Mouse (Mus musculus): Measurements from ENCODE around the gene Brd4. TPM values are rescaled to one million over a fixed set of nuclear protein-coding genes. Genes with fewer than 3 reads are reported as not detected.

Gene Brd4
- polyA plus RNA-seq, 2 experiments: 15.0 to 26.4 TPM

- TF ChIP-seq EP300 (IDR thresholded peaks at IDR 0.05; ENCODE audit: low read depth): no peak
- TF ChIP-seq CTCF (IDR thresholded peaks at IDR 0.05; ENCODE audit: low read depth): no peak
- ATAC-seq (ENCODE audit: insufficient read depth) (no peak), DNase-seq (ENCODE audit: low read depth in 3 of 3, low spot score in 3 of 3) (no peak)
- Histone ChIP-seq H3K27me3 (ENCODE audit: control insufficient read depth, insufficient read depth, low read length) (no peaks in the 10 kb centered on the region), H3K9ac (replicated peaks) (no peak overlapping the region), H3K4me3 (ENCODE audit: insufficient read depth in 1 of 2, low read depth in 2 of 2, low read length in 2 of 2) (no peak overlapping the region), H3K4me2 (ENCODE audit: low read depth) (no peak overlapping the region), H3K9me3 (ENCODE audit: control insufficient read depth, low read length) (no peaks in the 10 kb centered on the region), H3K36me3 (replicated peaks; ENCODE audit: control insufficient read depth, insufficient read depth, low read depth) (no peaks in the 10 kb centered on the region; the same call in 1 of the 2 replicates), H3K27ac (no peak overlapping the region), H3K4me1 (replicated peaks; ENCODE audit: control insufficient read depth in 2 of 2, insufficient read depth in 2 of 2, low read length in 1 of 2) (peaks cover 4 to 14% of the 10 kb centered on the region in 2 experiments)
- 66% methylated on average over 2 of the region's 2 CpGs for WGBS (ENCODE audit: insufficient replicate concordance)
Measured at GRCm38 (mm10) chr17:32253261-32253660, 31.3 kb downstream of the Brd4 start.

DNA sequence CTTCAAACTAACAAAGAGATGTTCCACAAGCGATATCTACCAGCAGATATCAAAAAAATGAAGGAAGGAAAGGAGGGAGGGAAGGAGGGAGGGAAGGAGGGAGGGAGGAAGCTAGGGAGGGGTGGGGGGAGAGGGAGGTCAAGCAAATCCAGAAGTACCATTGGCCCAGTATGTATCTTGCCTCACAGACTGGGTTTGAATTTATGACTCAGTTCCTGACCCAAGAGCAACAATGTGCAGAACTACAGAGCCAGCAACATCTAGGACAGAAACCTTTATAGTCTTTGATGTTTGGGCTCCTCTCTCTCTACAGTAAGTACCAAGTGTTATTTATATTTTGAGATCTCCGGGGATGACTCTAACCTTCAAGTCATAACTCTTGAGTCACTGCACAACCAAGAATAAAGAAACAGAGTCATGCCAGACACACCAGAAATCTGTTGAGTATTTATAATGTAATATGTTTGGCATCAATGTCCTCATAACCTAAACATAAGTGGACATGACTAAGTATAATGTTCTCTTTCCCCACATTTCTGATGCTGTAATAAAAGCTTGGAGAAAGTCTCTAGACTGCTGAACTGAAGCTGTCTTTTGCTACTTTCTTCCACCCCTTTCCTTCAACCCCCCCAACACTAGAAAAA is 32.6 kb downstream of the Brd4 start:
- 51% methylated on average over 2 of the region's 2 CpGs for WGBS (ENCODE audit: insufficient replicate concordance)
- Histone ChIP-seq H3K27ac (no peak overlapping the region), H3K27me3 (ENCODE audit: control insufficient read depth, insufficient read depth, low read length) (no peaks in the 10 kb centered on the region), H3K9ac (replicated peaks) (no peak overlapping the region), H3K9me3 (ENCODE audit: control insufficient read depth, low read length) (no peaks in the 10 kb centered on the region), H3K4me2 (ENCODE audit: low read depth) (no peak overlapping the region), H3K4me3 (ENCODE audit: insufficient read depth in 1 of 2, low read depth in 2 of 2, low read length in 2 of 2) (no peak overlapping the region), H3K36me3 (replicated peaks; ENCODE audit: control insufficient read depth, insufficient read depth, low read depth) (no peaks in the 10 kb centered on the region; the same call in 1 of the 2 replicates), H3K4me1 (replicated peaks; ENCODE audit: control insufficient read depth in 2 of 2, insufficient read depth in 2 of 2, low read length in 1 of 2) (peaks cover 0 to 4% of the 10 kb centered on the region in 2 experiments; a peak in 2 of 4 replicates)
- TF ChIP-seq EP300 (IDR thresholded peaks at IDR 0.05; ENCODE audit: low read depth): no peak
- TF ChIP-seq CTCF (IDR thresholded peaks at IDR 0.05; ENCODE audit: low read depth): no peak
- ATAC-seq (ENCODE audit: insufficient read depth): no peak
- DNase-seq (ENCODE audit: low read depth in 3 of 3, low spot score in 3 of 3): no peak

DNA sequence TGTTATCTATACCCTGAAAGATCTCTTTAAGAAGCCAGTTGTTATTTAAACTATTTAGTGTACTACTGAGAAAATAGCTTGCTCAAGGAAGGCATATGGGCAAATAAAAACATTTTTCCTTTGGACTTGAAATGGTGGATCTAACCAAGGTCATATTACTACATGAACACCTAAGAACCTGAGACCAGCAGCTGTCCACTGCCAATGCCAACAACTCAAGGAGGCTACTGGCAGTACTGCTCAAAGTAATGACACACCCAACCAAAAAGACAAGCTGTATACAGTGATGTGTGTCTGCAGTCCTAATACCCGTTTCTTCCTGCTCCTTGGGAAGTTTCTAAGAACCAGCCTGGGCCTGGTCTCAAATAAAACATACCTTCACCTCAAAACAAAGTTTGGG is 34.5 kb downstream of the Brd4 start:
- DNase-seq (ENCODE audit: low read depth in 3 of 3, low spot score in 3 of 3): no peak
- no peak overlapping the region for H3K4me2 ChIP-seq (ENCODE audit: low read depth)
- no peaks in the 10 kb centered on the region for H3K27me3 ChIP-seq (ENCODE audit: control insufficient read depth, insufficient read depth, low read length)
- H3K9me3 ChIP-seq (ENCODE audit: control insufficient read depth, low read length): no peaks in the 10 kb centered on the region
- TF ChIP-seq EP300 (IDR thresholded peaks at IDR 0.05; ENCODE audit: low read depth) (no peak), CTCF (IDR thresholded peaks at IDR 0.05; ENCODE audit: low read depth) (no peak)
- 78% methylated on average over 1 of the region's 1 CpGs for WGBS (ENCODE audit: insufficient replicate concordance)
- ATAC-seq (ENCODE audit: insufficient read depth): no peak
- no peak overlapping the region for H3K9ac ChIP-seq (replicated peaks)
- H3K4me3 ChIP-seq (ENCODE audit: insufficient read depth in 1 of 2, low read depth in 2 of 2, low read length in 2 of 2): no peak overlapping the region
- H3K27ac ChIP-seq: no peak overlapping the region
- peaks cover 0 to 4% of the 10 kb centered on the region in 2 experiments; a peak in 2 of 4 replicates for H3K4me1 ChIP-seq (replicated peaks; ENCODE audit: control insufficient read depth in 2 of 2, insufficient read depth in 2 of 2, low read length in 1 of 2)
- no peaks in the 10 kb centered on the region; the same call in 1 of the 2 replicates for H3K36me3 ChIP-seq (replicated peaks; ENCODE audit: control insufficient read depth, insufficient read depth, low read depth)

GRCm38 (mm10) chr17:32248192-32248591 is 36.3 kb downstream of the Brd4 start:
- TF ChIP-seq EP300 (IDR thresholded peaks at IDR 0.05; ENCODE audit: low read depth) (no peak), CTCF (IDR thresholded peaks at IDR 0.05; ENCODE audit: low read depth) (no peak)
- Histone ChIP-seq H3K9me3 (ENCODE audit: control insufficient read depth, low read length) (no peaks in the 10 kb centered on the region), H3K27ac (no peak overlapping the region), H3K36me3 (replicated peaks; ENCODE audit: control insufficient read depth, insufficient read depth, low read depth) (no peaks in the 10 kb centered on the region; the same call in 1 of the 2 replicates), H3K27me3 (ENCODE audit: control insufficient read depth, insufficient read depth, low read length) (no peaks in the 10 kb centered on the region), H3K9ac (replicated peaks) (no peak overlapping the region), H3K4me3 (ENCODE audit: insufficient read depth in 1 of 2, low read depth in 2 of 2, low read length in 2 of 2) (no peak overlapping the region), H3K4me2 (ENCODE audit: low read depth) (no peak overlapping the region), H3K4me1 (replicated peaks; ENCODE audit: control insufficient read depth in 2 of 2, insufficient read depth in 2 of 2, low read length in 1 of 2) (peaks cover 0 to 2% of the 10 kb centered on the region in 2 experiments; a peak in 2 of 4 replicates)
- DNase-seq (ENCODE audit: low read depth in 3 of 3, low spot score in 3 of 3) (no peak), ATAC-seq (ENCODE audit: insufficient read depth) (no peak)
- WGBS (ENCODE audit: insufficient replicate concordance): 17% methylated on average over 1 of the region's 1 CpGs

- H3K27me3 ChIP-seq (ENCODE audit: control insufficient read depth, insufficient read depth, low read length): no peaks in the 10 kb centered on the region
- H3K9me3 ChIP-seq (ENCODE audit: control insufficient read depth, low read length): no peaks in the 10 kb centered on the region
- DNase-seq (ENCODE audit: low read depth in 3 of 3, low spot score in 3 of 3): no peak
- peaks cover 0 to 2% of the 10 kb centered on the region in 2 experiments; a peak in 2 of 4 replicates for H3K4me1 ChIP-seq (replicated peaks; ENCODE audit: control insufficient read depth in 2 of 2, insufficient read depth in 2 of 2, low read length in 1 of 2)
- ATAC-seq (ENCODE audit: insufficient read depth): no peak
- no peak overlapping the region for H3K4me3 ChIP-seq (ENCODE audit: insufficient read depth in 1 of 2, low read depth in 2 of 2, low read length in 2 of 2)
- WGBS (ENCODE audit: insufficient replicate concordance): 92% methylated on average over 1 of the region's 1 CpGs
- no peaks in the 10 kb centered on the region; the same call in 1 of the 2 replicates for H3K36me3 ChIP-seq (replicated peaks; ENCODE audit: control insufficient read depth, insufficient read depth, low read depth)
- H3K4me2 ChIP-seq (ENCODE audit: low read depth): no peak overlapping the region
- TF ChIP-seq EP300 (IDR thresholded peaks at IDR 0.05; ENCODE audit: low read depth) (no peak), CTCF (IDR thresholded peaks at IDR 0.05; ENCODE audit: low read depth) (no peak)
- H3K9ac ChIP-seq (replicated peaks): no peak overlapping the region
- H3K27ac ChIP-seq: no peak overlapping the region
Measured at GRCm38 (mm10) chr17:32247616-32248015, 36.9 kb downstream of the Brd4 start.
